Mouse (Mus musculus) heart, adult 2 months (tissue): ENCODE results near the gene Xlr4c. TPM values are rescaled to one million over a fixed set of nuclear protein-coding genes. Genes with fewer than 3 reads are reported as not detected.
"Not testable (repeated sequence)": the region's sequence is repeated elsewhere in the genome, so short reads cannot be mapped to it uniquely, and the experiment has no call there.

Experiments used
- DNase-seq, 2 experiments: peaks; one replicate each; pipeline ENCODE4 v3.0.0; 2021
- H3K27ac ChIP-seq: fragments of 200-600 bp; 2 replicates; pipeline ENCODE4 v1.8.1; 2022
- H3K27me3 ChIP-seq: fragments of 200-500 bp; 2 replicates; pipeline ENCODE4 v1.6.1; 2012; ENCODE audit warnings: mild to moderate bottlenecking, low read length, inconsistent platforms, mixed read lengths; ENCODE audit not compliant: control insufficient read depth, insufficient read depth
- H3K36me3 ChIP-seq: fragments of 200-500 bp; 2 replicates; pipeline ENCODE4 v1.6.1; 2012; ENCODE audit warnings: low read length, inconsistent platforms; ENCODE audit not compliant: control insufficient read depth, insufficient read depth
- H3K4me1 ChIP-seq: fragments of 200-500 bp; 2 replicates; pipeline ENCODE4 v1.6.1; 2011; ENCODE audit warnings: low read length; ENCODE audit not compliant: control insufficient read depth, insufficient read depth
- H3K4me3 ChIP-seq: fragments of 200-600 bp; 2 replicates; pipeline ENCODE4 v1.8.1; 2022
- H3K79me2 ChIP-seq: fragments of 200-500 bp; replicated peaks from 2 replicates; pipeline ENCODE4 v1.6.1; 2012; ENCODE audit warnings: mild to moderate bottlenecking, inconsistent platforms, low read length, moderate library complexity, mixed read lengths; ENCODE audit not compliant: control insufficient read depth, insufficient read depth
- H3K9ac ChIP-seq: fragments of 200-500 bp; 2 replicates; pipeline ENCODE4 v1.6.1; 2012; ENCODE audit warnings: low read depth, mild to moderate bottlenecking, control low read depth, inconsistent platforms, low read length, mixed read lengths
- CTCF ChIP-seq: fragments of 200-600 bp; IDR thresholded peaks from 2 replicates; pipeline ENCODE4 v1.8.1; 2022; ENCODE audit warnings: antibody characterized with exemption, mild to moderate bottlenecking, moderate library complexity
- EP300 ChIP-seq: fragments of 200-500 bp; IDR thresholded peaks from 2 replicates; pipeline ENCODE4 v1.6.1; 2011; ENCODE audit warnings: low read depth, low read length, control low read depth; ENCODE audit not compliant: insufficient read depth
- POLR2A ChIP-seq: fragments of 200-500 bp; IDR thresholded peaks from 2 replicates; pipeline ENCODE4 v1.6.1; 2011; ENCODE audit warnings: mild to moderate bottlenecking, low read depth, low read length, control low read depth; ENCODE audit not compliant: insufficient read depth
- WGBS: fragments of 180-500 bp; shearing (Covaris S2); methylation state at CpG from one replicate; pipeline ENCODE4 v1.1.7; 2018; 5-methylcytosine and 5-hydroxymethylcytosine counted together
- intact Hi-C: fragments of 180-260 bp; cut with DNase I; formaldehyde crosslinking; loops from one replicate; pipeline ENCODE4 v1.15.1; 2025
- polyA plus RNA-seq: library from polyadenylated mRNA; depleted of rRNA; stranded (reverse); fragments of >200 nt; gene quantifications from 2 replicates; pipeline ENCODE4 v1.2.3, GENCODE M21; 2012; rRNA removed
- total RNA-seq, 2 experiments: library from RNA; stranded (reverse); gene quantifications; 2 replicates each; pipeline ENCODE4 v1.2.3; 2021

The Xlr4c gene
- total and polyA plus RNA-seq, 3 experiments = not detected

DNA sequence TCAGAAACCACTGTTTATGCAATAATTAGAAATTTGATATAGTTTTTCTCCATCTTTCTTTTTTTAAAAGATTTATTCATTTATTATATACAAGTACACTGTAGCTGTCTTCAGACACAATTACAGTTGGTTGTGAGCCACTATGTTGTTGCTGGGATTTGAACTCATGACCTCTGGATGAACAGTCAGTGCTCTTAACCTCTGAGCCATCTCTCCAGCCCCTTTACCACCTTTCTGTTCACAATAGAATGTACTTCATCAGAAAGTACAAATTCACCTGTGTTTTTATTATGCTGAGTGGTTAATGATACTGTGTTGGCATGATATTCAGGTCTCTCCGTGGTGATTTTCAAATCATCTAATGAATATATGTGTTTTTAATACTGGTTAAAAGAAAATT, 17.6 kb downstream of the Xlr4c start:
- H3K36me3 ChIP-seq = no peaks in the 10 kb centered on the region; the same call in 1 of the 2 replicates
- no peak overlapping the region for H3K4me3 ChIP-seq
- no peak overlapping the region for H3K9ac ChIP-seq
- TF ChIP-seq CTCF (no peak), EP300 (no peak), POLR2A (no peak)
- no peak overlapping the region for H3K27ac ChIP-seq
- H3K4me1 ChIP-seq = no peaks in the 10 kb centered on the region; the same call in 1 of the 2 replicates
- intact Hi-C loops = loop anchor here (10.0 kb wide), 1 partner anchor 119 kb away; the partner anchor contains the start of gene Zfp275
- 56% methylated on average over 1 of the region's 1 CpGs for WGBS
- DNase-seq = no peak
- no peaks in the 10 kb centered on the region for H3K27me3 ChIP-seq
- no peaks in the 10 kb centered on the region for H3K79me2 ChIP-seq

DNA sequence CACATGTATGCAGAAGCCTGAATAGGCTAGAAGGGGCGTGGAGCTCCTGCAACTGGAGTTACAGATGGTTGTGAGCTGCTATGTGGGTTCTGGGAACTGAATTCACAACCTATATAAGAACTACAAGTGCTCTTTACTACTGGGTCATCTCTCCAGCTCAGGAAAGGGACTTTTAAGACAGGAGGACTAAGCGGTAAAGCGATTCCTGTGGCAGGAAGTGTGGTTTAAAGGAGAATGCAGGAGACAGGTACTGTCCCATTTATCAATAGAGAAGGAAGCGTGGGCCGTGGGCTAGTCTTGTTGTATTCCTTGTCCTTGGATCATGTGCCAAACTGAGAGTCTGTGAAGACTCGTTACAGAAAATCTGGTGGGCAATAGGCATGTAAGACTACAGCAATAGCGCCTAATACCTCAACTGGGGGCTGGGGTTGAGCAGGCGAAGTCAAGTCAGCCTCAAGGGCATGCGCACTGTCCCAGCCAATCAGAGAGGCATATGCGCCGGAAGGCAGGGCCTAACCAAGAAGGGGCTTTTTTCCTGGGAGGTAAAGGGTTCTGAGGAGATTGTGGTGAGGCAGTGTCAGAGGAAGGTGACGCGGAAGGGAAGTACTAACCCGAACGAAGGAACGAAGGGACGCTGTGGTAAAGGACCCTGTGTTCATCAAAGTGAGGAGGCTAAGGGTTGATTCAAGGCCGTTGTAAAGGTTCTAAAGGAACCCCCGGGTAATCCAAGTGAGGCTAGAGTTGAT, 28.9 kb downstream of the Xlr4c start, which contains the start of gene Xlr4b:
Gene Xlr4b (plus strand): TSS at position 515 of the 746 bp plus-strand sequence.
- H3K4me1 ChIP-seq, H3K4me3 ChIP-seq, H3K36me3 ChIP-seq, DNase-seq, H3K9ac ChIP-seq, H3K27ac ChIP-seq, H3K79me2 ChIP-seq, intact Hi-C loops, H3K27me3 ChIP-seq: not testable (repeated sequence)
- WGBS = 64% methylated on average over 19 of the region's 19 CpGs

DNA sequence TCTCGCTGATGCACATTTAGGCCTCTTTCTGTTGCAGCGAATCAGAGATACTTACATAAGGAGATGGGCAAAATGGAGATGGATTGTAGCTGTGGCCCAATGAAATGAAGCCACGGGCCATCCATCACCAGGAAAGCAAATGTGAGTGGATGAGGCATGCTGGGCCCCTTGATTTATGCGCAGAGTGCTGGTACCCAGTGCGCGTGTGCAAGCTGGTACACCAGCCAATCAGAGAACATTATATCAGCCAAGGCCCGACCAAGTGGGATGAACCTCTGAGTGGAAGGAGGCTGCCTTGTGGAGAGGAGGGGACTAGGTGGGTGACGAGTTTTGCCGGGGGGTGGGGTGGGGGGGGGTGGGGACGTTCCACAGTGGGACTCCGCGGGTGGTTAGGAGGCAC, 51.0 kb downstream of the Xlr4c start, which contains the start of gene Xlr3b:
Gene Xlr3b (plus strand): TSS at position 274 of the 400 bp plus-strand sequence.
- H3K36me3 ChIP-seq, H3K27ac ChIP-seq, H3K79me2 ChIP-seq, intact Hi-C loops, H3K27me3 ChIP-seq, H3K4me3 ChIP-seq, H3K9ac ChIP-seq, H3K4me1 ChIP-seq: not testable (repeated sequence)
- peak in 1 of 2 experiments; percentile 29 for DNase-seq
- WGBS = 80% methylated on average over 10 of the region's 12 CpGs

Other genes starting within 250 kb of the Xlr4c start
- not detected for gene Pnma5, start 206.0 kb downstream of the Xlr4c start, total RNA-seq
- gene Pnma5, start 206.0 kb downstream of the Xlr4c start, polyA plus RNA-seq = not detected in 2 replicates
- gene Pnma3, start 178.3 kb downstream of the Xlr4c start, total RNA-seq = not detected
- gene Pnma3, start 178.3 kb downstream of the Xlr4c start, polyA plus RNA-seq = 0.06 TPM in 1 of 2 replicates, not detected in the other
- 1 to 10 TPM in 1 of 2 experiments, under 1 TPM in 1; 0.68 to 3.4 TPM for gene Xlr4a, start 160.7 kb downstream of the Xlr4c start, total RNA-seq
- gene Xlr4a, start 160.7 kb downstream of the Xlr4c start, polyA plus RNA-seq = 0.15 and 0.39 TPM in 2 replicates
- 1 to 10 TPM in 1 of 2 experiments, under 1 TPM in 1; 0.32 to 1.3 TPM for gene Xlr3a, start 146.0 kb downstream of the Xlr4c start, total RNA-seq
- gene Xlr3a, start 146.0 kb downstream of the Xlr4c start, polyA plus RNA-seq = 0.23 and 0.76 TPM in 2 replicates
- not detected for gene Gm14685, start 126.1 kb downstream of the Xlr4c start, total RNA-seq
- 0.08 TPM in 1 of 2 replicates, not detected in the other for gene Gm14685, start 126.1 kb downstream of the Xlr4c start, polyA plus RNA-seq
- not detected for gene Xlr5b, start 94.3 kb downstream of the Xlr4c start, total RNA-seq
- gene Xlr5b, start 94.3 kb downstream of the Xlr4c start, polyA plus RNA-seq = not detected in 2 replicates
- not detected for gene DXBay18, start 93.7 kb downstream of the Xlr4c start, total RNA-seq
- gene DXBay18, start 93.7 kb downstream of the Xlr4c start, polyA plus RNA-seq = not detected in 2 replicates
- gene Spin2d, start 66.1 kb downstream of the Xlr4c start, total RNA-seq = not detected
- gene Spin2d, start 66.1 kb downstream of the Xlr4c start, polyA plus RNA-seq = not detected in 2 replicates
- under 1 TPM; 0.25 to 0.99 TPM for gene Xlr3b, start 50.9 kb downstream of the Xlr4c start, total RNA-seq
- 0.35 and 0.59 TPM in 2 replicates for gene Xlr3b, start 50.9 kb downstream of the Xlr4c start, polyA plus RNA-seq
- gene Xlr4b, start 28.8 kb downstream of the Xlr4c start, total RNA-seq = 1 to 10 TPM in 1 of 2 experiments, under 1 TPM in 1; 0.32 to 1.9 TPM
- 0.20 and 0.29 TPM in 2 replicates for gene Xlr4b, start 28.8 kb downstream of the Xlr4c start, polyA plus RNA-seq
- 1 to 10 TPM; 6.0 to 6.9 TPM for gene F8a, start 14.8 kb downstream of the Xlr4c start, total RNA-seq
- gene F8a, start 14.8 kb downstream of the Xlr4c start, polyA plus RNA-seq = 5.1 and 5.9 TPM in 2 replicates
- not detected for gene Xlr3c, start 22.3 kb upstream of the Xlr4c start, total RNA-seq
- not detected in 2 replicates for gene Xlr3c, start 22.3 kb upstream of the Xlr4c start, polyA plus RNA-seq
- gene Xlr5a, start 49.8 kb upstream of the Xlr4c start, total RNA-seq = not detected
- gene Xlr5a, start 49.8 kb upstream of the Xlr4c start, polyA plus RNA-seq = not detected in 2 replicates
- gene Xlr5c, start 49.8 kb upstream of the Xlr4c start, total RNA-seq = not detected
- gene Xlr5c, start 49.8 kb upstream of the Xlr4c start, polyA plus RNA-seq = not detected in 2 replicates
- not detected for gene Gm45015, start 93.7 kb upstream of the Xlr4c start, total RNA-seq
- not detected in 2 replicates for gene Gm45015, start 93.7 kb upstream of the Xlr4c start, polyA plus RNA-seq
- gene Zfp275, start 99.5 kb upstream of the Xlr4c start, total RNA-seq = 1 to 10 TPM; 4.8 to 6.2 TPM
- 7.5 and 11.2 TPM in 2 replicates for gene Zfp275, start 99.5 kb upstream of the Xlr4c start, polyA plus RNA-seq
- gene Gm18336, start 155.6 kb upstream of the Xlr4c start, total RNA-seq = not detected
- not detected in 2 replicates for gene Gm18336, start 155.6 kb upstream of the Xlr4c start, polyA plus RNA-seq
- not detected for gene Zfp92, start 168.0 kb upstream of the Xlr4c start, total RNA-seq
- gene Zfp92, start 168.0 kb upstream of the Xlr4c start, polyA plus RNA-seq = not detected in 2 replicates
- gene Trex2, start 192.2 kb upstream of the Xlr4c start, total RNA-seq = not detected
- gene Trex2, start 192.2 kb upstream of the Xlr4c start, polyA plus RNA-seq = not detected in 2 replicates
- gene Haus7, start 215.9 kb upstream of the Xlr4c start, total RNA-seq = 1 to 10 TPM; 4.3 to 5.5 TPM
- gene Haus7, start 215.9 kb upstream of the Xlr4c start, polyA plus RNA-seq = 6.0 and 8.9 TPM in 2 replicates
- gene Bgn, start 240.5 kb upstream of the Xlr4c start, total RNA-seq = 100 to 1,000 TPM; 190 to 202 TPM
- 378 and 439 TPM in 2 replicates for gene Bgn, start 240.5 kb upstream of the Xlr4c start, polyA plus RNA-seq